Mouse (Mus musculus): ENCODE measurements around the gene Prn. TPM values are rescaled to one million over a fixed set of nuclear protein-coding genes. Genes with fewer than 3 reads are reported as not detected.

The Prn gene
- polyA plus RNA-seq, 1 experiment from 2014 or later = not detected

- DNase-seq (ENCODE audit: low read depth, low spot score) (no peak), ATAC-seq (no peak)
- H3K27me3 ChIP-seq = no peaks in the 10 kb centered on the region
- in situ Hi-C loops (cut with MboI; ENCODE audit: low pct_unique_long_range_greater_than_20kb) = no loop called here
- no peak for TF ChIP-seq CTCF (IDR thresholded peaks at IDR 0.05)
- ChIA-PET CTCF (no interaction called here), POLR2A (no interaction called here)
These were observed 46.8 kb downstream of the Prn start for GRCm38 (mm10) chr2:131956336-131957256.

- in situ Hi-C loops (cut with MboI; ENCODE audit: low pct_unique_long_range_greater_than_20kb) = no loop called here
- CTCF ChIA-PET = interaction anchor here (3.2 kb wide), 1 partner anchor 7 kb away, joined by 9 read pairs; the partner anchor contains the start of gene Prnd
- TF ChIP-seq CTCF (IDR thresholded peaks at IDR 0.05) = no peak
- ATAC-seq (no peak), DNase-seq (ENCODE audit: low read depth, low spot score) (no peak)
- POLR2A ChIA-PET = no interaction called here
- no peaks in the 10 kb centered on the region for H3K27me3 ChIP-seq
These were observed 48.0 kb downstream of the Prn start for GRCm38 (mm10) chr2:131957731-131958222.

- POLR2A ChIA-PET = no interaction called here
- CTCF ChIA-PET = interaction anchor here (1.1 kb wide), 1 partner anchor 11 kb away, joined by 3 read pairs; the partner anchor contains the start of gene Prnd
These were observed 51.9 kb downstream of the Prn start for GRCm38 (mm10) chr2:131961671-131962070.

DNA sequence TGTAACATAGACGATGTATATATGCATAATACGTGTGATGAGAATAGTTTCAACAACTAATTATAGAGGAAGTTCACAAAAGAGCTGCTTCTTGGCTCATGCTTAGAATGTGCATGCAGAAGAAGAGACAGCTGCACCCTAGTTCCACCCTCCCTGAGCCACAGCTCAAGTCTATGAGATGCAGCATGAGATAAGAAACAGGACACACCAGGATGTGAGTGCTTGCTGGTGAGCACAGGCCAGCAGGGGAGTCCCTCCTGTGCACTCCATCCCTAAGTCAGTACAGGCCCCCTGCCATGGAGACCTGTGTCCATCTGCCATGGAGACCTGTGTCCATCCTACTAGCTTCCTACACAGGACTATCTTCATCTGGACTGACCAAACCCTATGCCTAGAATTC, 60.8 kb downstream of the Prn start:
- ATAC-seq (no peak), DNase-seq (ENCODE audit: low read depth, low spot score) (no peak)
- in situ Hi-C loops (cut with MboI; ENCODE audit: low pct_unique_long_range_greater_than_20kb) = no loop called here
- ChIA-PET CTCF (interaction anchor here (1.0 kb wide), 1 partner anchor 9 kb away, joined by 3 read pairs; no protein-coding TSS in a partner anchor), POLR2A (no interaction called here)
- no peak for TF ChIP-seq CTCF (IDR thresholded peaks at IDR 0.05)
- H3K27me3 ChIP-seq = no peaks in the 10 kb centered on the region

More at GRCm38 (mm10) chr2:131961671-131962070, 51.9 kb downstream of the Prn start:
- TF ChIP-seq CTCF (IDR thresholded peaks at IDR 0.05) = no peak
- in situ Hi-C loops (cut with MboI; ENCODE audit: low pct_unique_long_range_greater_than_20kb) = no loop called here
- DNase-seq (ENCODE audit: low read depth, low spot score) (no peak), ATAC-seq (no peak)
- no peaks in the 10 kb centered on the region for H3K27me3 ChIP-seq

GRCm38 (mm10) chr2:131971098-131971497, 61.3 kb downstream of the Prn start:
- ChIA-PET CTCF (interaction anchor here (1.0 kb wide), 2 partner anchors 8 to 11 kb away, joined by 3 read pairs; no protein-coding TSS in a partner anchor), POLR2A (no interaction called here)
- in situ Hi-C loops (cut with MboI; ENCODE audit: low pct_unique_long_range_greater_than_20kb) = no loop called here
- TF ChIP-seq CTCF (IDR thresholded peaks at IDR 0.05) = no peak
- no peak for ATAC-seq
- no peaks in the 10 kb centered on the region for H3K27me3 ChIP-seq
- DNase-seq (ENCODE audit: low read depth, low spot score) = no peak

GRCm38 (mm10) chr2:131976663-131977062, 66.9 kb downstream of the Prn start:
- H3K27me3 ChIP-seq = no peaks in the 10 kb centered on the region
- in situ Hi-C loops (cut with MboI; ENCODE audit: low pct_unique_long_range_greater_than_20kb) = no loop called here
- ChIA-PET CTCF (interaction anchor here (0.7 kb wide), 1 partner anchor 155 kb away, joined by 3 read pairs; no protein-coding TSS in a partner anchor), POLR2A (no interaction called here)
- TF ChIP-seq CTCF (IDR thresholded peaks at IDR 0.05) = no peak
- ATAC-seq (no peak), DNase-seq (ENCODE audit: low read depth, low spot score) (no peak)

- ATAC-seq (peak; percentile 83), DNase-seq (ENCODE audit: low read depth, low spot score) (no peak)
- in situ Hi-C loops (cut with MboI; ENCODE audit: low pct_unique_long_range_greater_than_20kb) = no loop called here
- TF ChIP-seq CTCF (IDR thresholded peaks at IDR 0.05) = no peak
- no peaks in the 10 kb centered on the region for H3K27me3 ChIP-seq
- ChIA-PET CTCF (interaction anchor here (1.0 to 5.9 kb wide), 5 partner anchors 80 to 269 kb away, joined by 3 to 59 read pairs (median 3); no protein-coding TSS in a partner anchor), POLR2A (no interaction called here)
These were observed 71.1 kb downstream of the Prn start for GRCm38 (mm10) chr2:131980866-131981265.

- in situ Hi-C loops (cut with MboI; ENCODE audit: low pct_unique_long_range_greater_than_20kb) = no loop called here
- no peak for ATAC-seq
- DNase-seq (ENCODE audit: low read depth, low spot score) = no peak
- POLR2A ChIA-PET = no interaction called here
- TF ChIP-seq CTCF (IDR thresholded peaks at IDR 0.05) = peak; percentile 87
- CTCF ChIA-PET = interaction anchor here (0.7 to 5.9 kb wide), 20 partner anchors 8 to 267 kb away, joined by 3 to 59 read pairs (median 4); no protein-coding TSS in a partner anchor
- H3K27me3 ChIP-seq = no peaks in the 10 kb centered on the region
These were observed 72.9 kb downstream of the Prn start for GRCm38 (mm10) chr2:131982546-131983196.

- ChIA-PET POLR2A (interaction anchor here (0.6 kb wide), 1 partner anchor 223 kb away, joined by 6 read pairs; no protein-coding TSS in a partner anchor), CTCF (interaction anchor here (0.9 to 4.3 kb wide), 4 partner anchors 22 to 125 kb away, joined by 3 to 20 read pairs (median 4); no protein-coding TSS in a partner anchor)
- ATAC-seq = no peak
- DNase-seq (ENCODE audit: low read depth, low spot score) = no peak
- no peaks in the 10 kb centered on the region for H3K27me3 ChIP-seq
- in situ Hi-C loops (cut with MboI; ENCODE audit: low pct_unique_long_range_greater_than_20kb) = loop anchor here (5.0 kb wide), 3 partner anchors 69 to 259 kb away; partner anchors contain the start of gene Tmem230
- no peak for TF ChIP-seq CTCF (IDR thresholded peaks at IDR 0.05)
These were observed 78.2 kb downstream of the Prn start for GRCm38 (mm10) chr2:131987950-131988349.

DNA sequence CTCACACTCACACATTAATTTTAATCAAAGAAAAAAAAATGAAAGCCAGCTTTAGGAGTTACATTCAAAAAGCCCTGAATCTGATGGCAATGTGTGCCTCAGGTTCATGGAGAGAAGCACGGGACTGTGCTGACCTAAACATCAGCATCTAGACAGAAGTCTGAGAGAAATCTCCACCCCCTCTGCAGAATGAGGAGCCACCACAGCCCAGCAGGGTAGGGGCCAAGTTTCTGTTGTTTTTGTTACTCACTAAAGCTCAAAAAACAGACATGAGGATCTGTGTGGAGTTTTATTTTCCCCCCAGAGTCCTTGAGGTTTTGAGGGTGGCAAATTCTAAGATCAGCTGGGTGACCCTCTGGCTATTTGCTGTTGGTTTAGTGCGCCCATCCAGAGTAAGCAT, 78.8 kb downstream of the Prn start:
- TF ChIP-seq CTCF (IDR thresholded peaks at IDR 0.05) = no peak
- ChIA-PET CTCF (interaction anchor here (0.9 to 4.3 kb wide), 3 partner anchors 22 to 125 kb away, joined by 3 to 20 read pairs (median 5); no protein-coding TSS in a partner anchor), POLR2A (no interaction called here)
- no peak for DNase-seq (ENCODE audit: low read depth, low spot score)
- H3K27me3 ChIP-seq = no peaks in the 10 kb centered on the region
- ATAC-seq = no peak
- in situ Hi-C loops (cut with MboI; ENCODE audit: low pct_unique_long_range_greater_than_20kb) = loop anchor here (5.0 kb wide), 3 partner anchors 69 to 259 kb away; partner anchors contain the start of gene Tmem230

All from Patski (cell line).